Mouse (Mus musculus) small intestine, adult 2 months (tissue): ENCODE measurements around the gene Slit2.

Experiments used
- CTCF ChIP-seq: fragments of 200-500 bp; IDR thresholded peaks from 2 replicates; pipeline ENCODE4 v1.5.1; 2012; ENCODE audit warnings: low read depth, mild to moderate bottlenecking, control low read depth, inconsistent platforms, low read length, moderate library complexity, mixed read lengths; ENCODE audit not compliant: insufficient replicate concordance, insufficient read length; ENCODE audit errors: extremely low read depth
- POLR2A ChIP-seq: fragments of 200-500 bp; IDR thresholded peaks from 2 replicates; pipeline ENCODE4 v1.6.1; 2012; ENCODE audit warnings: low read depth, mild to moderate bottlenecking, control low read depth, inconsistent platforms, low read length, moderate library complexity

- no peak for TF ChIP-seq POLR2A
- TF ChIP-seq CTCF, result peak; percentile 23; the same call in 1 of the 2 replicates
Measured at GRCm38 (mm10) chr5:47979371-47979770, 3.6 kb upstream of the Slit2 start.
